Mouse (Mus musculus): ENCODE measurements around the gene Zfp207. TPM values are rescaled to one million over a fixed set of nuclear protein-coding genes. Genes with fewer than 3 reads are reported as not detected.
"Not testable (repeated sequence)": the region's sequence is repeated elsewhere in the genome, so short reads cannot be mapped to it uniquely, and the experiment has no call there.

Gene Zfp207
- 100 to 1,000 TPM; 100 to 117 (median 107) TPM for total RNA-seq (2022)

DNA sequence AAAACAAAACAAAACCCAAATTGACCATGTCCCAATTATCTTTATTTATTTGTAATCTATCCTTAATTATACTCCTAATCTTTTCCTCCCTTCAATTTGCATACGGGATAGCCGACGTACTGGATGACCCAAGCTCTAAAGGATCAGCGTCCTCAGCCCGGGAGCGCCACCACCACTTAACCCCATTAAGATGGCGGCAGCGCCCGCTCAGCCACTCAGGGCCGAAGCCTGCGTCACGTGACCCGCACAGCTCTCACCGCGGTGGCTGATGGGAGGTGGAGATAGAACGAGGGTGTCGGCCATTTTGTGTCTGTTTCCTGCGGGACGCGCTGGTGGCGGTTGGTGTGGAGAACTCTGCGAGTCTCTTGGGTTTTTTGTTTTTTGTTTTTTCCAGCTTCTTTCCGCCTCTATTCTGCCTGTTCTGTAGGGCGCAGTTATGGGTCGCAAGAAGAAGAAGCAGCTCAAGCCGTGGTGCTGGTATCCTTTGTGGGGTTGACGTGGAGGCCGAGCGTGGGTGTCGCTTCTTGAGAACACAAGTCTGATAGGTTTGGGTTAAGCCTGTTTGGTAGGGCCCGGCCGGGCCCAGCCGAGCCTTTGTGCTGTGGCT is at the start of gene Zfp207:
Gene Zfp207, plus strand, starts transcription at position 261 of the 607 bp plus-strand sequence.
- peak; percentile 94 to 95 for DNase-seq (ENCODE audit: low spot score in 2 of 2)

- DNase-seq (ENCODE audit: low spot score in 2 of 2): no peak
Measured at GRCm38 (mm10) chr11:80335609-80336350, 47.3 kb upstream of the Zfp207 start.

DNA sequence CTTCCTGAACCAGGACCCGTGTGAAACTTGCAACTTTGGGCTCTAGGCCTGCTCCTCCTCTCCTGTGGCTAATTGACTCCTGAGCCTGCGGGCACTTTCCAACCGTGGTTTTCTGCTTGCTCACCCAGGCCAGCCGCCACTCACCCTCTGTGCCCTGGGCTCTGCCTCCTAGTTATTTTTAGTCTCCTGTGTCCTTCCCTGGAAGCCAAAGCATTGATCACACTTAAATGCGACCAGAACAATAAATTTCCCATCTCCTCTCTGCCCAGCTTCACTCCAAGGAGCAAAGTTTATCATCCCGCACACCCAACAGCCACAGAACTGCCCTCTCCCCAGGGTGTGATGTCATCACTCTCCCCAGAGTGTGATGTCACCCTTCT is 46.7 kb upstream of the Zfp207 start:
- DNase-seq (ENCODE audit: low spot score in 2 of 2): no peak

DNA sequence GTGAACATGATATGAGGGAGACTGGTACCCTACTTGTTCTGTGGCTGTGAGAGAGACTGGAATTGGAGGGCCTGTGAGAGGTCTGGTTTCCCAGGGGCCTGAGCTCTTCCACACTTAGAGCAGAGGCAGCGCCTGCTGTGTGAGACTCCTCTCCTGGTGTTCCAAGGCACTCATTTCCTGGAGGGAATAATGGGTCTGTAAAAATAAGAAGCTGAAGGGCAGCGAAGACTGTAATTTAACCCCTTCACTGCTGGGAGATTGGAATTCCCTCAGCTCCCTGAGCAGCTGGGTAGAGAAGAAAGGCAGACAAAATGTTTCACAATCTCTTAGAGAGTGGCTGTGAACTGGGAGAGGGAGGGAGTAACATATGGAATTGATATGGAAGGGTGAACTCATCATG is 40.6 kb upstream of the Zfp207 start:
- DNase-seq (ENCODE audit: low spot score in 2 of 2): no peak

DNA sequence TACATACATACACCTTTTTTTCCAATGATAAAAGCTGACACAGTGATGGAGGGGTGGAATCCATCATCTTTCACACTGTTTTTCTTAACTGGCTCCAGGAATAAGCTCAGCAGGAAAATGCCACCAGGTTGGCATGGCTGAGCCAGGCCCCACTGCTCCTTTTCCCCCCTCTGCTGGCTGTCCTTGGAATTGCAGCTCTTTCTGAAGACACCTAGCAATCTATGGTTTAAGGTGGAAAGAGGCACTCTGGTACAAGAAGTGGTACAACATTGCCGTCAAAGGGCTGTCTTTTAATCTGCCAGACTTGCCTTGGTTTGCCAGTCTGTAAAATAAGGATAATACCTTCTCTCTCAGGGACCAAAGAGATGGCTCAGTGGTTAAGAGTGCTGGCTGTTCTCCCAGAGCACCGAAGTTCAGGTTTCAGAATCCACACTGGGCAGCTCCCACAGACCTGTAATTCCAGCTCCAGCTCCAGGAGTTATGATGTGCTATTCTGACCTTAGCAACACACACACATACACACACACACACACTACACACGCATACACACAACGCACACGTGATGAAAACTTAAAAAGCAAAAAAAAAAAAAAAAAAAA is 31.1 kb upstream of the Zfp207 start:
- peak; percentile 42 to 82 for DNase-seq (ENCODE audit: low spot score in 2 of 2)

- no peak for DNase-seq (ENCODE audit: low spot score in 2 of 2)
Measured at GRCm38 (mm10) chr11:80354832-80355231, 28.2 kb upstream of the Zfp207 start.

DNA sequence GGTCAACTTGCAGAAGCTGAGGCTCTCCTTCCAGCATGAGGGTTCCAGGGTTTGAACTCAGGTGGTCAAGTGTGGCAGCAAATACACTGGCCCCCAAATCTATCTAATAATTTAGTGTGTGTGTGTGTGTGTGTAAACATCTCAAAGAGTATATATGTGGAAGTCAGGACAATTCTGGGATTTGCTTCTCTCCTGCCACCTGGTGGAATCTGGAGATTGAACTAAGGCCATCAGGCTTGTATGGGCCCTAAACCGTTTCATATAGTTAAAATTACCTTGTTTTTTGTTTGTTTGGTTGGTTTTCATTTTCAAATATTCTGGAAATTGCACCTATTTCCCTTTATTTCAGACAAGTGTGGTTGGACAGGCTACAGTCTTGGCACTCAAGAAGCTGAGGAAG is 14.1 kb upstream of the Zfp207 start:
- no peak for DNase-seq (ENCODE audit: low spot score in 2 of 2)

DNA sequence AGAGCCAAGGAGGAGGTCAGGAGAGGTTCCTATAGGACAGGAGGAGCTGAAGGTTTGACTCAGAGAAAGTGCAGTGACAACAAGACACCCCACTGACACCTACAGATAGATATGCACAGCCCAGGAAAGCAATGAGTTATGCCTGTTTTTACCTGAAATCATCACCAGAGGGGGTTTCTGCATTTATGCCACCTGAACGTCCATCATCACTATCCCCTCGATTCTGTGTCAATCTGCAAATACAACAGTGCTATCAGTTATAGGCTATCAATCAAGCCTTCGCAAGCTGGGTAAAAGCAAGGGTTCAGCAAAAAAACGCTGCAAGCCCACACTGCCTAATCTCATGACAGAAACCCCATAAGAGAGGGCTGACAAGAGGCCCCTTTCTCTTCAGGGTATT is 6.4 kb upstream of the Zfp207 start:
- DNase-seq (ENCODE audit: low spot score in 2 of 2): no peak

GRCm38 (mm10) chr11:80377712-80378451 is 5.2 kb upstream of the Zfp207 start, which contains the start of gene 5730455P16Rik:
Gene 5730455P16Rik (minus strand): TSS chr11:80378034.
- DNase-seq (ENCODE audit: low spot score in 2 of 2): peak; percentile 64

- not testable (repeated sequence) for DNase-seq (ENCODE audit: low spot score in 2 of 2)
Measured at GRCm38 (mm10) chr11:80378452-80379068, 4.5 kb upstream of the Zfp207 start.

DNA sequence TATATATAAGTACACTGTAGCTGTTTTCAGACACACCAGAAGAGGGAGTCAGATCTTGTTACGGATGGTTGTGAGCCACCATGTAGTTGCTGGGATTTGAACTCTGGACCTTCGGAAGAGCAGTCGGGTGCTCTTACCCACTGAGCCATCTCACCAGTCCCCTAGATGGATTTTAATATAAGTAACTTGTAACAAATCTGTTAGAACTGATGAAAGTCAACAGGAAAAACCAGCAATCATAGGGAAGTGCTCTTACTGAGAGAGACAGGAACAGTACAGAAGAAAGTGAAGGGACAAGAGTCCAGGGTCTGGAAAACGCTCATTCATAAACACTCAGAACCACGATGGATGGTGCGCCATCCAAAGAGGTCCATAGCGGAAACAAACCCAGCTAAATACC is 3.9 kb upstream of the Zfp207 start:
- DNase-seq (ENCODE audit: low spot score in 2 of 2): not testable (repeated sequence)

DNA sequence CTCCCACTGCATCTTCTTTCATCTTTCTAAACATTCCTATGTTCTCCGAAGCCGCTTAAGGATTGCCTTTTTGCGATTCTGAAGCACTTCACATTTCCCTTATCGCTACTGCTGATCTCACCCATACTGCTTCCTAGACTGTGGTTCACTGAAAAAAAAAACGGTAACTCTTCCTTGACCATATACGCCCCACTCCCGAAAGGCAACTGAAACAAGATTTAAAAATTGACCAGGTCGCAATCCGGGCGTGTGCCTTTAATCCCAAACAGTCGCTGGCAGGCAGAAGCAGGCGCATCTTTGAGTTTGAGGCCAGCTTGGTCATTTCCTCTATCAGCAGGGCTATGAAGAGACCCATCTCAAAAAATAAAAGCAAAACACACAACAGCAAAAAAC is 457 bp upstream of the Zfp207 start:
- peak in 1 of 2 experiments; percentile 28 for DNase-seq (ENCODE audit: low spot score in 2 of 2)

- no peak for DNase-seq (ENCODE audit: low spot score in 2 of 2)
Measured at GRCm38 (mm10) chr11:80383626-80384046, 557 bp downstream of the Zfp207 start.

- DNase-seq (ENCODE audit: low spot score in 2 of 2): no peak
Measured at GRCm38 (mm10) chr11:80384461-80384860, 1.4 kb downstream of the Zfp207 start.

DNA sequence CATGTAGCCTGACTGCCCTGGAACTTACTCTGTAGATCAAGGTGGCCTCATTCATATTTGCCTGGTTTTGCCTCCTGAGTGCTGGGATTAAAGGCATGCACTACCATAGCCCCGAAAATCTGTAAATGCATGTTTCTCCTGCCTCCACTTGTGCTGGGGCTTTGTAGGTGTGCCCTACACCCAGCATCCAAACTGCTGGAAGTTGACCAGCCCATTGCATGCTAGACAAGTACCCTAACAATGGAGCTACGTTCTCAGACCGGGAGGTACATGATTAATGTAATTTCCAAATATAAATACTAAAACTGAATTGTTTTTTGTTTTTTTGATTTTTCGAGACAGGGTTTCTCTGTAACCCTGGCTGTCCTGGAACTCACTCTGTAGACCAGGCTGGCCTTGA is 2.0 kb downstream of the Zfp207 start:
- DNase-seq (ENCODE audit: low spot score in 2 of 2): no peak

- DNase-seq (ENCODE audit: low spot score in 2 of 2): no peak
Measured at GRCm38 (mm10) chr11:80386790-80387189, 3.7 kb downstream of the Zfp207 start.

GRCm38 (mm10) chr11:80389885-80390284 is 6.8 kb downstream of the Zfp207 start:
- DNase-seq (ENCODE audit: low spot score in 2 of 2): no peak

GRCm38 (mm10) chr11:80391407-80392120 is 8.5 kb downstream of the Zfp207 start:
- DNase-seq (ENCODE audit: low spot score in 2 of 2): no peak

DNA sequence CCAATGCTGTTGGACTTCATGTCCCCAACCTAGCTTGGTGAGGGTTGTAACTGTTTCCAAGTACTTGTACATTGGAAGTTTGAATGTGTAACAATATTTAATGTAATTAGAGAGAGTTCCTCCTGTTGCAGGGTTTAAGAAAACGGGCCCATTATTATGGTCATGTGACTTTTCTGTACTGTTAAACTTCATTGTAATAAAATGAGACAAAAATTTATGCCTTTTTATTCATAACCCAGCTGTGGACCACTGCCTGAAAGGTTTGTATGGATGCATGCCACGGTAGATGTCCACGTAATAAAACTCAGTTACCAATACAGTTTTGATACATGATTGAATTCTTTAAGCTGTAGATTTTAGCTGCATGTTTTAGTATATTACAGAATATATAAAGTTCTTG is 12.9 kb downstream of the Zfp207 start:
- DNase-seq (ENCODE audit: low spot score in 2 of 2): no peak

- DNase-seq (ENCODE audit: low spot score in 2 of 2): no peak
Measured at GRCm38 (mm10) chr11:80396617-80397016, 13.5 kb downstream of the Zfp207 start.

GRCm38 (mm10) chr11:80407878-80408277 is 24.8 kb downstream of the Zfp207 start:
- DNase-seq (ENCODE audit: low spot score in 2 of 2): not testable (repeated sequence)

Measured in left cerebral cortex, adult 8-10 months (tissue).